Mouse (Mus musculus) frontal cortex, postnatal 10 days (tissue): Measurements from ENCODE around the gene Macf1.
"Not testable (repeated sequence)": the region's sequence is repeated elsewhere in the genome, so short reads cannot be mapped to it uniquely, and the experiment has no call there.

ENCODE experiments used
- DNase-seq, 2 experiments: peaks; one replicate each; pipeline ENCODE4 v3.0.0; 2022; ENCODE audit warnings: low spot score in 2 of 2, mixed read lengths in 1 of 2

Macf1 gene

GRCm38 (mm10) chr4:123552689-123553088, 131.5 kb downstream of the Macf1 start:
- no peak for DNase-seq

- DNase-seq: no peak
Observed at GRCm38 (mm10) chr4:123548317-123548716, 135.8 kb downstream of the Macf1 start.

- DNase-seq: no peak
Observed at GRCm38 (mm10) chr4:123543691-123544090, 140.5 kb downstream of the Macf1 start.

- peak; percentile 57 to 68 for DNase-seq
Observed at GRCm38 (mm10) chr4:123535271-123535670, 148.9 kb downstream of the Macf1 start.

GRCm38 (mm10) chr4:123532001-123532400, 152.2 kb downstream of the Macf1 start:
- no peak for DNase-seq

GRCm38 (mm10) chr4:123530976-123531375, 153.2 kb downstream of the Macf1 start:
- no peak for DNase-seq

GRCm38 (mm10) chr4:123529230-123529629, 154.9 kb downstream of the Macf1 start:
- DNase-seq: peak; percentile 41 to 48

GRCm38 (mm10) chr4:123527607-123528010, 156.6 kb downstream of the Macf1 start:
- peak; percentile 33 to 37 for DNase-seq

GRCm38 (mm10) chr4:123526779-123527280, 157.3 kb downstream of the Macf1 start:
- peak in 1 of 2 experiments; percentile 19 for DNase-seq

- no peak for DNase-seq
Observed at GRCm38 (mm10) chr4:123524746-123525145, 159.4 kb downstream of the Macf1 start.

- not testable (repeated sequence) for DNase-seq
Observed at GRCm38 (mm10) chr4:123520123-123520522, 164.0 kb downstream of the Macf1 start.

- DNase-seq: no peak
Observed at GRCm38 (mm10) chr4:123515673-123516072, 168.5 kb downstream of the Macf1 start.

- DNase-seq: no peak
Observed at GRCm38 (mm10) chr4:123510201-123510600, 174.0 kb downstream of the Macf1 start.

- no peak for DNase-seq
Observed at GRCm38 (mm10) chr4:123489086-123489485, 195.1 kb downstream of the Macf1 start.

GRCm38 (mm10) chr4:123479991-123480390, 204.2 kb downstream of the Macf1 start:
- DNase-seq: no peak

- DNase-seq: no peak
Observed at GRCm38 (mm10) chr4:123478655-123479433, 205.3 kb downstream of the Macf1 start.

GRCm38 (mm10) chr4:123465799-123466198, 218.4 kb downstream of the Macf1 start:
- DNase-seq: no peak

- no peak for DNase-seq
Observed at GRCm38 (mm10) chr4:123460595-123461272, 223.4 kb downstream of the Macf1 start.

GRCm38 (mm10) chr4:123454871-123455640, 229.1 kb downstream of the Macf1 start:
- DNase-seq: no peak

GRCm38 (mm10) chr4:123453729-123454128, 230.4 kb downstream of the Macf1 start:
- no peak for DNase-seq

GRCm38 (mm10) chr4:123451991-123452390, 232.2 kb downstream of the Macf1 start:
- no peak for DNase-seq

GRCm38 (mm10) chr4:123449304-123449703, 234.9 kb downstream of the Macf1 start:
- DNase-seq: no peak
